13 mouse cellular contexts compared by ENCODE assay signal in genomic region chr1:155704182-155704581, GRCm38 (mm10). TPM values are rescaled to one million over a fixed set of nuclear protein-coding genes. Genes with fewer than 3 reads are reported as not detected.
DNase-seq lines count a peak whose midpoint lies in the region; ATAC-seq and TF ChIP-seq lines count a peak whose summit lies in the region.
"Had no signal": no experiment of that assay in that cellular context is flagged by ENCODE, and none has a peak within 500 bp of the region (broad histone marks: within the 10 kb centered on the region; RNA-seq: fewer than 3 reads in every experiment).

No protein-coding gene starts in this region.

- H3K27me3 ChIP-seq in lung, postnatal 0 days (replicated peaks; ENCODE audit: insufficient read depth, low read length) = no peaks in the 10 kb centered on the region
- H3K27me3 ChIP-seq in midbrain, embryonic 13.5 days = 0 out of 2 replicates have a peak, but pooled peaks cover 6% of the 10 kb centered on the region

- H3K4me1 ChIP-seq in lung, postnatal 0 days (ENCODE audit: insufficient read depth, low read depth, low read length) = no peaks in the 10 kb centered on the region
- peaks cover 3% of the 10 kb centered on the region for H3K4me1 ChIP-seq in midbrain, embryonic 13.5 days (replicated peaks)

- H3K4me3 ChIP-seq in lung, postnatal 0 days (ENCODE audit: low read depth, low read length) = no peak overlapping the region
- no peak overlapping the region for H3K4me3 ChIP-seq in midbrain, embryonic 13.5 days (replicated peaks)
- H3K4me3 ChIP-seq: myocyte had no signal

- no peak for TF ChIP-seq CTCF in lung, postnatal 0 days (IDR thresholded peaks at IDR 0.05)

- ATAC-seq in lung, postnatal 0 days = peak; percentile 17; the same call in 1 of the 2 replicates
- ATAC-seq in midbrain, embryonic 13.5 days = peak; percentile 80

- no peaks in the 10 kb centered on the region for H3K9me3 ChIP-seq in lung, postnatal 0 days (ENCODE audit: low read length)
- no peaks in the 10 kb centered on the region for H3K9me3 ChIP-seq in midbrain, embryonic 13.5 days
- H3K9me3 ChIP-seq: G1E had no signal

- no peak overlapping the region for H3K27ac ChIP-seq in lung, postnatal 0 days (ENCODE audit: low read length)
- H3K27ac ChIP-seq in midbrain, embryonic 13.5 days = no peak overlapping the region

- TF ChIP-seq EP300 in lung, postnatal 0 days (IDR thresholded peaks at IDR 0.05) = no peak

- WGBS in lung, postnatal 0 days = 37% methylated on average over 5 of the region's 5 CpGs
- 48% methylated on average over 5 of the region's 5 CpGs for WGBS in midbrain, embryonic 13.5 days

- H3K9ac ChIP-seq in lung, postnatal 0 days (replicated peaks; ENCODE audit: low read depth) = no peak overlapping the region
- H3K9ac ChIP-seq in midbrain, embryonic 13.5 days (replicated peaks) = no peak overlapping the region

- H3K4me2 ChIP-seq in lung, postnatal 0 days (replicated peaks; ENCODE audit: low read depth, low read length) = no peak overlapping the region
- H3K4me2 ChIP-seq in midbrain, embryonic 13.5 days (replicated peaks) = no peak overlapping the region

- no peaks in the 10 kb centered on the region for H3K36me3 ChIP-seq in lung, postnatal 0 days (ENCODE audit: insufficient read depth, low read length)
- H3K36me3 ChIP-seq in midbrain, embryonic 13.5 days = no peaks in the 10 kb centered on the region
- H3K36me3 ChIP-seq: G1E had no signal

- DNase-seq in embryo, embryonic 11 days = peak; percentile 27
- no peak for DNase-seq in embryo, embryonic 10 days (ENCODE audit: low spot score)
- DNase-seq in lung, postnatal 0 days (ENCODE audit: low spot score) = no peak
- no peak for DNase-seq in lung, adult 18-20 months
- DNase-seq in right cerebral cortex, postnatal 10 days (ENCODE audit: low spot score in 2 of 2) = no peak
- DNase-seq in spleen, postnatal 14 days (ENCODE audit: low spot score in 2 of 2) = no peak
- no peak for DNase-seq in Muller cell, postnatal 12 days (ENCODE audit: inconsistent ontology term)
- DNase-seq: gastrocnemius, postnatal 36 days; kidney, postnatal 25 days had no signal

RNA-seq across cellular contexts. Expression of gene Lhx4, which starts 47.3 kb away (rescaled TPM):
- polyA plus RNA-seq in lung, postnatal 0 days (2015; fragmentation: Nextera tagmentation; extraction: Ambion mirVana) = not detected in 2 replicates
- 3.0 and 4.3 TPM in 2 replicates for polyA plus RNA-seq in midbrain, embryonic 13.5 days (2015; fragmentation: Nextera tagmentation; extraction: Ambion mirVana)
- polyA plus RNA-seq: G1E; lung, embryonic 16.5 days had no signal
